Mouse (Mus musculus) heart, adult 2 months (tissue): ENCODE measurements at regions not wholly inside any gene's neighbourhood (a gene's known extent, or its start where the extent isn't known, plus 50 kb on each side); places are given as distances from the start of the nearest gene placed in this dataset.
"Not testable (repeated sequence)": the region's sequence is repeated elsewhere in the genome, so short reads cannot be mapped to it uniquely, and the experiment has no call there.

Experiments
- DNase-seq, 2 experiments: peaks; one replicate each; pipeline ENCODE4 v3.0.0; 2021
- H3K27ac ChIP-seq: fragments of 200-600 bp; 2 replicates; pipeline ENCODE4 v1.8.1; 2022
- H3K27me3 ChIP-seq: fragments of 200-500 bp; 2 replicates; pipeline ENCODE4 v1.6.1; 2012; ENCODE audit warnings: mild to moderate bottlenecking, low read length, inconsistent platforms, mixed read lengths; ENCODE audit not compliant: control insufficient read depth, insufficient read depth
- H3K36me3 ChIP-seq: fragments of 200-500 bp; 2 replicates; pipeline ENCODE4 v1.6.1; 2012; ENCODE audit warnings: low read length, inconsistent platforms; ENCODE audit not compliant: control insufficient read depth, insufficient read depth
- H3K4me1 ChIP-seq: fragments of 200-500 bp; 2 replicates; pipeline ENCODE4 v1.6.1; 2011; ENCODE audit warnings: low read length; ENCODE audit not compliant: control insufficient read depth, insufficient read depth
- H3K4me3 ChIP-seq: fragments of 200-600 bp; 2 replicates; pipeline ENCODE4 v1.8.1; 2022
- H3K79me2 ChIP-seq: fragments of 200-500 bp; replicated peaks from 2 replicates; pipeline ENCODE4 v1.6.1; 2012; ENCODE audit warnings: mild to moderate bottlenecking, inconsistent platforms, low read length, moderate library complexity, mixed read lengths; ENCODE audit not compliant: control insufficient read depth, insufficient read depth
- H3K9ac ChIP-seq: fragments of 200-500 bp; 2 replicates; pipeline ENCODE4 v1.6.1; 2012; ENCODE audit warnings: low read depth, mild to moderate bottlenecking, control low read depth, inconsistent platforms, low read length, mixed read lengths
- CTCF ChIP-seq: fragments of 200-600 bp; IDR thresholded peaks from 2 replicates; pipeline ENCODE4 v1.8.1; 2022; ENCODE audit warnings: antibody characterized with exemption, mild to moderate bottlenecking, moderate library complexity
- EP300 ChIP-seq: fragments of 200-500 bp; IDR thresholded peaks from 2 replicates; pipeline ENCODE4 v1.6.1; 2011; ENCODE audit warnings: low read depth, low read length, control low read depth; ENCODE audit not compliant: insufficient read depth
- POLR2A ChIP-seq: fragments of 200-500 bp; IDR thresholded peaks from 2 replicates; pipeline ENCODE4 v1.6.1; 2011; ENCODE audit warnings: mild to moderate bottlenecking, low read depth, low read length, control low read depth; ENCODE audit not compliant: insufficient read depth
- WGBS: fragments of 180-500 bp; shearing (Covaris S2); methylation state at CpG from one replicate; pipeline ENCODE4 v1.1.7; 2018; 5-methylcytosine and 5-hydroxymethylcytosine counted together
- intact Hi-C: fragments of 180-260 bp; cut with DNase I; formaldehyde crosslinking; loops from one replicate; pipeline ENCODE4 v1.15.1; 2025

GRCm38 (mm10) chr8:99651302-99651621 is 235.0 kb upstream of the Cdh8 start:
- 45% methylated on average over 2 of the region's 2 CpGs for WGBS
- no peak for DNase-seq
- H3K79me2 ChIP-seq: no peaks in the 10 kb centered on the region
- no peak overlapping the region for H3K9ac ChIP-seq
- H3K27me3 ChIP-seq: no peaks in the 10 kb centered on the region
- no peaks in the 10 kb centered on the region for H3K4me1 ChIP-seq
- intact Hi-C loops: no loop called here
- no peak overlapping the region for H3K4me3 ChIP-seq
- H3K27ac ChIP-seq: no peak overlapping the region
- H3K36me3 ChIP-seq: no peaks in the 10 kb centered on the region
- TF ChIP-seq CTCF (no peak), POLR2A (no peak), EP300 (no peak)

GRCm38 (mm10) chr8:99650587-99651301 is 234.5 kb upstream of the Cdh8 start:
- no peaks in the 10 kb centered on the region for H3K36me3 ChIP-seq
- no peak overlapping the region for H3K9ac ChIP-seq
- H3K79me2 ChIP-seq: no peaks in the 10 kb centered on the region
- H3K4me3 ChIP-seq: no peak overlapping the region
- no peak for DNase-seq
- no peaks in the 10 kb centered on the region for H3K27me3 ChIP-seq
- intact Hi-C loops: no loop called here
- WGBS: 65% methylated on average over 9 of the region's 9 CpGs
- H3K27ac ChIP-seq: no peak overlapping the region
- TF ChIP-seq CTCF: no peak
- no peak for TF ChIP-seq POLR2A
- TF ChIP-seq EP300: no peak
- H3K4me1 ChIP-seq: no peaks in the 10 kb centered on the region

- 55% methylated on average over 3 of the region's 3 CpGs for WGBS
These were observed 224.3 kb upstream of the Cdh8 start for GRCm38 (mm10) chr8:99640543-99640942.

GRCm38 (mm10) chr8:99630958-99631357 is 214.7 kb upstream of the Cdh8 start:
- DNase-seq, intact Hi-C loops, H3K27me3 ChIP-seq, H3K4me3 ChIP-seq, H3K27ac ChIP-seq, H3K79me2 ChIP-seq, H3K36me3 ChIP-seq, H3K4me1 ChIP-seq, H3K9ac ChIP-seq: not testable (repeated sequence)
- WGBS: 80% methylated on average over 1 of the region's 1 CpGs

More at GRCm38 (mm10) chr8:99640543-99640942, 224.3 kb upstream of the Cdh8 start:
- Histone ChIP-seq H3K27ac (no peak overlapping the region), H3K36me3 (no peaks in the 10 kb centered on the region), H3K4me3 (no peak overlapping the region), H3K4me1 (no peaks in the 10 kb centered on the region), H3K27me3 (no peaks in the 10 kb centered on the region), H3K79me2 (no peaks in the 10 kb centered on the region), H3K9ac (no peak overlapping the region)
- intact Hi-C loops: no loop called here
- DNase-seq: no peak
- TF ChIP-seq EP300 (no peak), POLR2A (no peak), CTCF (no peak)

GRCm38 (mm10) chr8:99621626-99622025 is 205.4 kb upstream of the Cdh8 start:
- Histone ChIP-seq H3K36me3 (no peaks in the 10 kb centered on the region), H3K27ac (no peak overlapping the region), H3K9ac (no peak overlapping the region), H3K4me1 (no peaks in the 10 kb centered on the region), H3K4me3 (no peak overlapping the region), H3K79me2 (no peaks in the 10 kb centered on the region), H3K27me3 (no peaks in the 10 kb centered on the region)
- WGBS: 48% methylated on average over 2 of the region's 2 CpGs
- TF ChIP-seq EP300: no peak
- TF ChIP-seq POLR2A: no peak
- no peak for TF ChIP-seq CTCF
- no peak for DNase-seq
- intact Hi-C loops: no loop called here

GRCm38 (mm10) chr8:99604327-99604726 is 188.1 kb upstream of the Cdh8 start:
- WGBS: 50% methylated on average over 2 of the region's 2 CpGs
- H3K27ac ChIP-seq: not testable (repeated sequence)

More at GRCm38 (mm10) chr8:99604327-99604726, 188.1 kb upstream of the Cdh8 start:
- H3K9ac ChIP-seq, H3K79me2 ChIP-seq, H3K36me3 ChIP-seq, H3K4me3 ChIP-seq, H3K4me1 ChIP-seq, intact Hi-C loops, DNase-seq, H3K27me3 ChIP-seq: not testable (repeated sequence)
- peak; percentile 13; the same call in 1 of the 2 replicates for TF ChIP-seq CTCF
